Mouse (Mus musculus): ENCODE measurements at regions not wholly inside any gene's neighbourhood (a gene's known extent, or its start where the extent isn't known, plus 50 kb on each side); places are given as distances from the start of the nearest gene placed in this dataset.

DNA sequence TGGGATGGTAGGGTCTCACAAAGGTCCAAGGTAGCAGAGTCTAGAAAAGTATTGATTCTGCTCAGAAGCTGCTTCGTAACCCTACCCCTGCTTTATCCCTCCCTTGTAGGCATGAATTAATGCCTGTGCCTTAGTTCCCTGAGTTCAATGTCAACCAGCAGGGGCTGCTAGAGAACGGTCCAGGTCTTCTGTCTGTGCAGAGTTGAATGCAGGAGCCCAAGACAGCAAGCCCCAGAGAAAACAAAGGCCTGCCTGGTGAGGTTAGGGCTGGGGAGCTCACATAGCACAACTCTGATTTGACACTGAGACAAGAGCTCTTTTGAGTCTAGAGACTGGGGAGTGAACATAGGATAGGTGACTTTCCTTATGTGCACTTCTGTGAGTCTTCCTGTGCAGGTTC lies 56.6 kb downstream of the Olig3 start:
- intact Hi-C loops (cut with DNase I), result no loop called here
- peak in 1 of 2 experiments; percentile 12 for DNase-seq

DNA sequence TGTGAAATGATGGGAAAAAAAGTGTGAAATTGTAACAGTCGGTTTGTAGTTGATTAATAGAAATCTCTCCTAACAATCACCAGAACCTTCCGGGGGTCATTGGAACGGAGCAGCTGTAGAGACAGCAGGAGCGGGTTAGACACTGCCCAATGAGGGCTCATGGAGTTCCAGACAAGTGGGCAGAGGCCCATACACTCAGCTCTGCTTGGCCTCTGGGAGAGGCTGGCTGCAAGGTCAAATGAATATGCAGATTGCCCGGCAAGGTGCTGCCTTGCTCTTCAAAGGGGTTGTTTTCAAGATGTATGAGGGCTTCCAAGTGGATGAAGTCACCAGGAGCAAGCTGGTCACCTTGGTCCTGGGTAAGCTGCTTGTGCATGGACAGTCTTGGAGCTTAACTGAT lies 57.6 kb downstream of the Olig3 start:
- no peak for DNase-seq
- intact Hi-C loops (cut with DNase I), result no loop called here

- intact Hi-C loops (cut with DNase I), result no loop called here
- DNase-seq, result no peak
Observed at GRCm38 (mm10) chr10:19414834-19415233, 58.5 kb downstream of the Olig3 start.

DNA sequence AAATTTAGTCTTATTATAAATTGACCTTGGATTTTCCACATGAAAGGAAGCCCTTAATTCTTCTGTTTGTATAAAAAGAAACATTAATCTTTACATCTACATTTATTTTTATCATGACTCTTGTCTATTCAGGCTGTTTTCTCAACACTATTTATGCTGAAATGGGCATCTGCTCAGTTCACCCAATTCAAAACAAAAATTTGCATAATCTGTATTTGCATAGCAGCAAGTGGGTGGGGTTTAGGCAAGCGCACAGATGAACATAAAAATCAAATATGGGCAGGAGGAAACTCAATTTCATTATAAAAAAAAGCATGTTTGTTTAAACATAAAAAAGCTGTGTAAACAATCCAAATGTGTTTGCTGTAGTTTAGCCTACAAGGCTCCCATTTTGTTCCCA lies 67.7 kb downstream of the Olig3 start:
- intact Hi-C loops (cut with DNase I), result no loop called here

DNA sequence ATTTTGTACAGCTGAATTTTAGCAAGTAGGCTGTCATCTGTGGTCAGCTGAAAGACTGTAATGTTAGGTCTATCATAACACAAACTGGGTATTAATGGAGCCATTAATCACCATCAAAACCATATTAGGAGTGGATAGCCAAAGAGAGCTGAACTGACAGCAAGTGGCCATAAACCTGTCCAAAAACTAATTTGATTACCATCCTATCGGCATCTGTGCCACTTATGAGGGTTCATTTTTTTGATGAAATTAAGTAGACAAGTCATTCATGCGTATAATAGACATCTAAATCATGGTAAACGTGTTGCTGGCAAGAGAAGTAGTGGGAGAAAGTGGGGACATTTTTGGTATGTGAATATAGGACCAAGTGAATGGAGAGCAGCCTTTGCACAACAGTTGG lies 68.6 kb downstream of the Olig3 start:
- intact Hi-C loops (cut with DNase I), result no loop called here
- no peak for DNase-seq

More for the DNA sequence above, 67.7 kb downstream of the Olig3 start:
- DNase-seq, result no peak

DNA sequence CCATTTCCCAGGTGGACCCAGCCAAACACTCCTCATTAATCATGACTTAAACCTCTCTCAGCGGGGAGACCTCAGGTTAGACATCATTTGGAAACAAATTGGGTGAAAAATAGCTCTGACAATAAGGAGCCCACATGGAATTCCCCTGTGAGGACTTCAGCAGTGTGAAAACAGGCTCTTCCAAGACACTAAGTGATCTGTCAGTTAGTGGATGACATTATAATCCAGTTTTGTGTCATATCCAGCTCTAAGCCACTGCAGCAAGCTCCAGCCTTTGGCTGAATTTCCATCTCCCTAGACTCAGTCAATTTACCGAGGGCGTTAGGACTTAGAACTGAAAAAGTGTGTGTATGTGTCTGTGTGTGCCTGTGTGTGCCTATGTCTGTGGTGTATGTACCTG lies 70.5 kb downstream of the Olig3 start:
- intact Hi-C loops (cut with DNase I), result no loop called here
- DNase-seq, result no peak

DNA sequence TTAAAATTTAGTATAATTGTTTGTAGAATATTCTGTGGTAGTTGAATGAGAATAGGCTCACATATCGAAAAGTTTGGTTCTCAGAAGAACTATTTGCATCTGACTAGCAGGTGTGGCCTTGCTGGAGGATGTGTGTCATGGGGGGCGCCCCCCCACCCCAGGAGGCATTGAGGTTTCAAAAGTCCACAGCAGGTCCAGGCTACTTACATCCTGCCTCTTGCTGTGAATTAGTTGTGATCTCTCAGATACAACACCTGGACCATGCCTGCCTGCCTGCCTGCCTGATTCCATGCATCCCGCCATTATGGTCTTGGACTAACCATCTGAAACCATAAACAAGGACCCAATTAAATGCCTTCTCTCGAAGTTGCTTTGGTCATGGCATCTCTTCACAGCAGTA lies 76.2 kb downstream of the Olig3 start:
- intact Hi-C loops (cut with DNase I), result no loop called here
- no peak for DNase-seq

GRCm38 (mm10) chr10:19434661-19435060 lies 78.3 kb downstream of the Olig3 start:
- no peak for DNase-seq
- intact Hi-C loops (cut with DNase I), result no loop called here

DNA sequence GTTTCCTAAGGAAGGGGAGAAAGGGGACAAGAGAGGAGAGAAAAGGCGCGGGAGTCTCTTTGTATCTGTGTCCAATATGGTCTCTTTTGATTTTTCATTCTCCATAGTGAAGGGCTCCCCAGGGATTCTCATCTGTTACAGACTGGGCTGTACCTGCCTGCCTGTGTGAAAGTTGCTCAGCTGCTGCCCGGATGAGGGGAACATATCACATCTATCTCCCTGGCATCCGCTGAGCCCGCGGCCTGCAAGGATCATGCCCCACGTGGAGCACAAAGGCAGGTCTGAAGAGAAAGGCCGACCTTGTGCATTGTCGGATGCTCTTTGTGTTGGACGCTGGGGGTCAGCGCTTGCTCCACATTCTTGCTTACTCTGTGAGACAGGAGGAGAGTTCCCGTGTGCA lies 85.5 kb downstream of the Olig3 start:
- no peak for DNase-seq
- intact Hi-C loops (cut with DNase I), result no loop called here

DNA sequence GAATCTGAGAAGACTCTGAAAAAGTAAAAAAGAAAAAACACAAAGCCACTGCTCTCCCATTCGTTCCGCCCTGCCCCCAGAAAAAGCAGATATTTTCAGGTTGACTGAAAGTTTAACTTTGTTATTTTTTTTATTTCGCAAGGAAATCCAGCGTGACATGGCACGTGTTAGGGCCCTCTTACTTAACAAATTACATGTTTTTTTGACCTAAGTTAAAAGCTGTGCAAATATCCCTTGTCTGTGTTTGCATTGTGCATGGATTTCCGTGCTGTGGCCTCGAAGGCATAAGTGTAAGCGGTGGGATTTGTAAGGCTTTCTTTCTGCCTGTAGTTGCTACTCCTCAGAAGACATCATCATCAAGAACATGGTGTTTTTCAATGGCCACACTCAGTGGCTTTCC lies 87.2 kb downstream of the Olig3 start:
- DNase-seq, result no peak
- intact Hi-C loops (cut with DNase I), result no loop called here

DNA sequence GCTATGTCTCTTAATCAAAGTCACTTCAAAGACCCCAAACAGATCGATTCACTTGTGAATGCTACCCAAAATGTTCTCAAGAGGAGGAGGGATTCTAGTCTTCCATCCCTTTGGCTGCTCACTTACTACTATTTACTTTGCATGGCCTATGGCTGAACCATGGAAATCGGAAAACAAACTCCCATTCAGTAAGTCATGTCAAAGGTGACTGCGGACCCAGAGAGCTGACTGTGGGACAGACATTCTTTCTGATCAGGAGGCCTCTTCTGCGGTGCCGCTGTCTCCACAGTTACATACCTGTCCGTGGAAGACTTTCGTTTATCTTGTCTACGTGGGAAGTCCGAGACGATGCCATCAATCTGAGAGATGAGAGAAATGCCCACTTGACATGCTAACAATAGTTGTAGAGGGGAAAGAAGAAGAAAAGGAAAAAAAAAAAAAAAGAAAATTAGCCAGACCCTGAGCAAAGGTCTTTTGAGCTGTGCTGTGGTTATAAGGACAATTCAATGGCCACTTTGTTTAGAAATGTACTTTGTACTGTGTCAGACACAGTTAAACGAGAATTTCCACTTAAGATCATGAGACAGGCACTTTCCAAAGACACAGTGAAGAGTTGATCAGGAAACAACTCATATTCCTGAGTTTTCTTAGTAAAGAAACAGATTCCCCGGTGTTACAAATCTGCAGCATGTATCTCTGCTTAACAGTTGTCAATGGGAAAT lies 92.7 kb downstream of the Olig3 start:
- DNase-seq, result no peak
- intact Hi-C loops (cut with DNase I), result no loop called here

GRCm38 (mm10) chr10:19459053-19459452 lies 102.7 kb downstream of the Olig3 start:
- intact Hi-C loops (cut with DNase I), result no loop called here
- no peak for DNase-seq

DNA sequence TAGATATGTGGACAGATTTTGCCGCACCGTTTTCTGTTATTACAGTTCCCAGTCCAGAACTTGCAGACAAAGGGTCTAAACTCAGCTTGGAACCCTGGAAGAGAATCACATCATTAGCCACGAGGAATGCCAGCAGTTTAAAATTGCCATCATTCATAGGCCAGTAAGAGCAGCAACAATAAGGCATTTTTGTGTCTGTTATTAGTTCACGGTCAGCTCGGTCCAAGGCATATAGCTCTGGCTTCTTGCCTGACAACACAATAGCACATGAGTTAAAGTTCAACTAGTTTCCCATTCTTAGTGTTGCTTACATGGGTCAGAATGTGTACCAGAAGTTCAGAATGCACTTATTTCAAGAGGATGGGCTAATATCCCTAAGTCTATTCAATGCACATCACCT lies 103.4 kb downstream of the Olig3 start:
- intact Hi-C loops (cut with DNase I), result no loop called here
- no peak for DNase-seq

DNA sequence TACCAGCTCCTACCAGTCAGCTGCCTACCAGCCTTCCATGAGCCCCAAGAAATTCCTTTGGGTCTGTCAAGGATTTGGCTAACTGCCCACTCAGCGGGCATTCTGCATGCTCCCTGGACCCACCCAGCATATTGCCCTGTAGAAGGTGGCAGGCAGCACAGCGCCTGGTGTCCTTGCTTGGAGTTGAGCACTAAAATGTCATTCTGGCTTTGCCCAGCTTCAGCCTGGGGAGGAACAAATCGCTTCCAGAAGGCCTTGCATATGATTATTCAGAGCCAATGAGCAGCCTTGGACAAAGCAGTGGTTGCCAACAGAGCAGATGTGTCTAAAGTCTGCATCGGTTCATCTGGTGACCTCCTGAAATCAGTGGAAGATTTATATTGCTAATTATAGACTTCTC lies 103.8 kb downstream of the Olig3 start:
- no peak for DNase-seq
- intact Hi-C loops (cut with DNase I), result no loop called here

DNA sequence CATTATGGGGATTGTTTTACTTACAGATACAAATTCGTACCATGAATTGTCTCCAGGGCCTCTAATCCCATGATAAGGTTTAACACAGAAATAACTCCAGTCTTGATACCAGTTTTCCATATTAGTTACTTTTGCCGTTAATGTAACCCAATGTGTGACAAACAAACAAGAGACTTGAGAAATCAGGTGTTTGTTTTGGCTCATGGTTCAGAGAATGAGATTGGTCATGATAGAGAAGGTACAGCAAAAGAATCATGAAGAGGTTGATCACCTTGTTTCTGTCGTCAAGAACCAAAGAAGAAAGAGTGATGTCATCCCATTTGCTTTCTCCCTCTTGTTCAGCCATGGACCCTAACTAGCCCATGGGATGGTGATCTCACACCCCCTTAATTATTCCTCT lies 107.5 kb downstream of the Olig3 start:
- no peak for DNase-seq
- intact Hi-C loops (cut with DNase I), result no loop called here

DNA sequence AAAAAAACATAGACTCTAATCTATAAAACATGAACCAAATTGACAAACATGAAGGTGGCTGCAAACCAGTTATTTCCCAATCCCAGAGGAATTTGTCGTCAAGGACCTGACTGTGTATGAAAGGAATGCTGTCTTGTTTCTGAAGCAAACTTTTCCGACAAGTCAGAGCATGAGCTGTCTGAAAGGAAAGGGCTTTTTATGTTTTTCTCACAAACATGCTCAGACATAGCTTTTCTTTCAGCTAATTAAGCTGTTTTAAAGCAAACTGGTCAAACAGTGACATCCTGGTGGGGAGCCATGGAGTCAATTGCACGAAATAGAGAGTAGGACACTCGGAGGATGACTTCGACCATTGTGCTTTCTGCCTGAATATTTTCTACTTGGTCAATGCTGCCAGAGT lies 108.2 kb downstream of the Olig3 start:
- intact Hi-C loops (cut with DNase I), result no loop called here
- no peak for DNase-seq

DNA sequence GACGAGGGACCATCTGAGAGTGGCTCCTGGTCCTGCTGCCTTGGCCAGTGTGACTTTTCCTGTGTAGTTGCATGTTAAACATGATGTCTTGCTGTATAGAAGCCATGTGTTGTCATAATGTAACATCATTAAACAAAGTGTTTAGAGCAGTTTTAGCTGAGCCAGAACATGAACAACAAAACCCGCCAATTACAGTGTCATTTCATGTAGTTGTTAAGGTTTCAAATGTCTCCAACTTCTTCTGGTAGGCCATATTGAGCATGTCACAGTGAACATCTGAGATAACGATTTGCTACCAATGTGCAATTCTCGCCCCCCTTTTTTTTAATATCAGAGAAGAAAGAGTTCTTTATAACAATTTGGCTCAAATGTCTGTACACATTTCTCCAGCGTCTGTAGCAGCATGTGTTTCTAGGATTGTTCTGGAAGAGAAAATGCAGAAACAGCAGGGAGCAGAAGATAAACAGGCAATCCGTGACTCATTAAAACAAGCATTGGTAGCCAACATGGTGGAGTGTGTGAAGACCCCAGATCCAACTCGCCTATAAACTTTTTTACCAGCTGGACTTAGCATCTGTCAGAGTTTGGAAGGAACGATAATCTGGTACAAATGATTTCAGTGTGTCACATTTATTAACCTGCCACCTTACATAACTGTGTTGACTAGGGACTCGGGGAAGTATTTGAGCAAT lies 115.2 kb downstream of the Olig3 start:
- DNase-seq, result no peak
- intact Hi-C loops (cut with DNase I), result no loop called here

DNA sequence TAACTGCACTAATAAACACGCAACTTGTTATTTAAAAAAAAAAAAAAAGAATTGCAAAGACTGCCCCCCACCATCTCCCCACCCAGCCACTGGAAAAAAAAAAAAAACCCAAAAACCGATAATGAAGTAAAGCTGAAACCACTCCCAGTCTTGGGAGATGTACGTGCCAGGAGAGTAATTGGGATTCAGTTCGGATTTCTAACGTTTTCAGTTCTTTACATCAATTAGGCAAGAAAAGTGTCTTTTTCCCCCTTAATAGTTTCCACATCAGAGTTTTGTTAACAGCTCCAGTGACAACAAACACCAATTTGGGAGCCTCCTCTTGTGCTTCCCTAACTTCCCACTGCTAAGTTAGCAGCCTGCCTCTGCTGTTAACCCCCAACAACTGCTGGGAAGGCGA lies 115.7 kb downstream of the Olig3 start:
- no peak for DNase-seq
- intact Hi-C loops (cut with DNase I), result no loop called here

- intact Hi-C loops (cut with DNase I), result no loop called here
- DNase-seq, result no peak
Observed at GRCm38 (mm10) chr10:19472949-19473535, 116.7 kb downstream of the Olig3 start.

- no peak for DNase-seq
- intact Hi-C loops (cut with DNase I), result no loop called here
Observed at GRCm38 (mm10) chr10:19485537-19486135, 106.1 kb upstream of the Ifngr1 start.

GRCm38 (mm10) chr10:19490500-19490899 lies 101.2 kb upstream of the Ifngr1 start:
- no peak for DNase-seq
- intact Hi-C loops (cut with DNase I), result loop anchor here (2.0 to 5.0 kb wide), 5 partner anchors 28 to 402 kb away; no protein-coding TSS in a partner anchor

Data from heart, postnatal 14 days (tissue).